Mouse (Mus musculus) midbrain, postnatal 0 days (tissue): Measurements from ENCODE around the gene Txk. TPM values are rescaled to one million over a fixed set of nuclear protein-coding genes. Genes with fewer than 3 reads are reported as not detected.

Source experiments
- ATAC-seq: fragments of 200-750 bp; cut with Nextera tagmentation; 2 replicates; pipeline ENCODE4 v1.8.0; 2017; ENCODE audit warnings: moderate number of reproducible peaks, mild to moderate bottlenecking, moderate TSS enrichment, moderate library complexity; ENCODE audit not compliant: low FRiP score
- DNase-seq: peaks from one replicate; pipeline ENCODE4 v3.0.0-alpha.2; 2015; ENCODE audit warnings: low spot score
- H3K27ac ChIP-seq: fragments of 300-500 bp; sonication (generic); 2 replicates; pipeline ENCODE4 v1.5.1; 2014; ENCODE audit warnings: low read depth, mild to moderate bottlenecking, low read length, mixed read lengths
- H3K27me3 ChIP-seq: fragments of 300-500 bp; sonication (generic); 2 replicates; pipeline ENCODE4 v1.6.1; 2014; ENCODE audit warnings: low read length, control low read depth, mixed read lengths; ENCODE audit not compliant: insufficient read depth
- H3K36me3 ChIP-seq: fragments of 300-500 bp; sonication (generic); 2 replicates; pipeline ENCODE4 v1.6.1; 2014; ENCODE audit warnings: low read length, control low read depth, mixed read lengths; ENCODE audit not compliant: insufficient read depth
- H3K4me1 ChIP-seq: fragments of 300-500 bp; sonication (generic); 2 replicates; pipeline ENCODE4 v1.6.1; 2014; ENCODE audit warnings: mild to moderate bottlenecking, control low read depth, antibody characterized with exemption, low read length, mixed read lengths; ENCODE audit not compliant: insufficient read depth
- H3K4me2 ChIP-seq: fragments of 300-500 bp; sonication (generic); 2 replicates; pipeline ENCODE4 v1.6.1; 2014; ENCODE audit warnings: low read depth, mild to moderate bottlenecking, low read length, mixed read lengths; ENCODE audit not compliant: poor library complexity, severe bottlenecking
- H3K4me3 ChIP-seq: fragments of 300-500 bp; sonication (generic); 2 replicates; pipeline ENCODE4 v1.5.1; 2014; ENCODE audit warnings: low read depth, mild to moderate bottlenecking, low read length, moderate library complexity
- H3K9ac ChIP-seq: fragments of 300-500 bp; sonication (generic); replicated peaks from 2 replicates; pipeline ENCODE4 v1.6.1; 2014; ENCODE audit warnings: mild to moderate bottlenecking, low read length, moderate library complexity, mixed read lengths; ENCODE audit not compliant: poor library complexity, severe bottlenecking
- H3K9me3 ChIP-seq: fragments of 300-500 bp; sonication (generic); 2 replicates; pipeline ENCODE4 v1.6.1; 2016; ENCODE audit warnings: low read length, control low read depth
- CTCF ChIP-seq: IDR thresholded peaks from 2 replicates; pipeline ENCODE4 v1.5.1; 2016; ENCODE audit warnings: antibody characterized with exemption, mild to moderate bottlenecking
- WGBS: fragments of 180-500 bp; shearing (Covaris S2); extraction: QIAGEN DNeasy Blood & Tissue Kit; methylation state at CpG from one replicate; pipeline ENCODE4 v1.1.7; 2014; 5-methylcytosine and 5-hydroxymethylcytosine counted together
- polyA plus RNA-seq: library from polyadenylated mRNA; unstranded; fragments of >200 nt; fragmentation: Nextera tagmentation; extraction: Ambion mirVana; gene quantifications from 2 replicates; pipeline ENCODE4 v1.2.1, GENCODE M21; 2015
- total RNA-seq: library from RNA; depleted of rRNA; stranded (reverse); fragments of >200 nt; gene quantifications from 2 replicates; pipeline ENCODE4 v1.2.3, GENCODE M21; 2014

Txk gene
- total and polyA plus RNA-seq, 2 experiments from 2014 or later: 0.05 to 0.14 TPM

DNA sequence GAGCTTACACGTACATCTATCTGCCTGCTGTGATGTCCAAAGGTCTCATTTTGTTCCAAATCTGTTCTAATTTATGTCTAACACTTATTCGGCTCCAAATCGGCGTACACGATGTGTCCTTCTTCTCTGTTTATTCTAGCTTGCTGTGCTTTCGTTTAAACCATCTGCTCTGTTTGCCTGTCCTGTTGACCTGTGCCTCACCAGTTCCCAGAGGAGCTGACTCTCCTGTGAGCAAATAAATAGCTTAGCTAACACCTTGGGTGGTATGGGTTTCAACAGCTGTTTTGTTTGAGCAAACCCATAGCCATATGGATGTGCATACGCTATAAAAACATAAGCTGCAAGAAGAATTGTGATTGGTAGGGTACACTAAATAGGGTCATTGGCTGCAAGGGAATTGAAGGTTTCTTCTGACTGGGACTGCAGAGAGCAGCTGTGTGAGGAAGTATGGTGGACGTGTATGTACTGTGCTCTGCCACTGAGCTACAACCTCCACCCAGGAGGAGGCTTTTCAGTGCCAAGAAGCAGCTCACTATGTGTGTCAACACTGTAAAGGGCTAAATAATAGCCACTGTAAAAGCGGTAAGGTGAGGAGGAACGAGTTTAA, 99.4 kb downstream of the Txk start:
- Histone ChIP-seq H3K27ac (no peak overlapping the region), H3K4me2 (no peak overlapping the region), H3K36me3 (no peaks in the 10 kb centered on the region), H3K4me1 (no peaks in the 10 kb centered on the region), H3K9ac (no peak overlapping the region), H3K9me3 (no peaks in the 10 kb centered on the region), H3K27me3 (0 out of 2 replicates have a peak, but pooled peaks cover under 1% of the 10 kb centered on the region), H3K4me3 (no peak overlapping the region)
- no peak for DNase-seq
- TF ChIP-seq CTCF: no peak
- ATAC-seq: no peak
- 73% methylated on average over 10 of the region's 10 CpGs for WGBS

DNA sequence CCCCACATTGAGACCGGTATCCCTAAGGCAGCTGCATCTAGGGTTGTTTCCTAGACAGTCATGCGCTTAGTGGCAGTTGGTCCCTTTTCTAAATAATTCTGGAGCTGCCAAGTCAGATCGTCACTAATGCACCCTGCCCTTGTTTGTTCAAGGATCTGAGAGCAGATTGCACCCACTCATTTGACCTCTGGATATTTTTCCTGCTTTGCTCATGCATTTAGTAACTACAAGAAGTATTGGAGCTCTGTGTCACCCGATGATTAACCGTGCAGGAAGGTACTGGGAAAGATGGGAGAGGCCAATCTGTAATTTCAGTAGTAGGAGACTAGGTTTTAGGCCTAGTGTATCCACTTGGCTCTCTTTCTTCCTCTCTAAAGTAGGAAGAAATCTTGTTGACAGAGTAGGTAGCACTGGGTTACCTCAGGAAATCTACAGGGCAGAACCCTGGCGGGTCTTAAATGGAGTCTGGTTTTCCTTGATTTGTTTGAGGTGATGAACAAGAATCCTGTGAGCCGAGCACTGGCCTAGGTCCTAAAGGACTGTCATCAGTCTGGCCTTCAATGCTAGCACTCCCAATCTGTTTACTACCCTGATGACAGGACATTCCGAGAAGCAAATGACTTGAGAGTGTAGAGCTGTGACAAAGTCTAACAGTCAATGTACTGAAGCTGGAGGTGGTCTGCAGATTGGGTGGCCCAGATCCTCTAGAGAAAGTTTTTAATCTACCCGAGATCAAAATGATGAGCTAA, 103.4 kb downstream of the Txk start:
- Histone ChIP-seq H3K4me2 (no peak overlapping the region), H3K27me3 (peaks cover 13% of the 10 kb centered on the region; the same call in 1 of the 2 replicates), H3K9me3 (no peaks in the 10 kb centered on the region), H3K4me1 (no peaks in the 10 kb centered on the region), H3K9ac (no peak overlapping the region), H3K36me3 (no peaks in the 10 kb centered on the region), H3K27ac (no peak overlapping the region), H3K4me3 (no peak overlapping the region)
- WGBS: 87% methylated on average over 9 of the region's 9 CpGs
- no peak for TF ChIP-seq CTCF
- DNase-seq: no peak
- no peak for ATAC-seq

DNA sequence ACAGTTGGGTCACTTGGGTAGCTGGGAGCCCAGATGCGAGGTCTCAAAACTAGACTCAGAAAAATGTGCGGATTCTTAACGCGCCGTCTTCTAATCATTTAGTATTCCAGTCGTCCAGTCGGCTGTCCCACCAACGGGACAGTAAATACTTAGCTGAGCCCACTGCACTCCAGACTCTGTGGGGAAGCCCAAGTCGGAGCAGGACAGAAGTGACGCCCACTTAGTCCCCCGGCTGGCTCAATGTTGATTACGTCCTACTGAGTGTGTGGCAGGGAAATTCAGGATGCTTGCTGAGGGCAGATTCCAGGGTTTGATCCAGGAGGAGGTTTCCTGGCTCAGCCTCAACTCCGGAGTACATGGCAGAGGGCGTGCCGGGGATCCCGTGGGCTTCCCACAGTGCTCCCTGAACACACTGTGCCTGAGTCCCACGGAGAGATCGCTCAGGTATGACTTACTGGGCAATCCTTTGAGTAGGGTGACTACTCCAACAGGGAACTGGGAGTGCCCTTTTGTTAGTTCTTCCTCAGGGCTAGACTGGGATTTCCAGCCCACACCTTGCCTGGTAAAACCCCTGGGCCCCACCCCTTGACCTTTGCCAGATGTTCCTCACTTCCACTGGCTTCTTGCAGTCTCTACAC, 104.5 kb downstream of the Txk start:
- 10% methylated on average over 18 of the region's 18 CpGs for WGBS
- H3K4me2 ChIP-seq: peak overlapping the region; percentile 84
- no peak overlapping the region for H3K27ac ChIP-seq
- H3K4me1 ChIP-seq: no peaks in the 10 kb centered on the region
- H3K4me3 ChIP-seq: peak overlapping the region; percentile 45
- H3K36me3 ChIP-seq: no peaks in the 10 kb centered on the region
- ATAC-seq (no peak), DNase-seq (no peak)
- H3K27me3 ChIP-seq: peaks cover 13% of the 10 kb centered on the region; the same call in 1 of the 2 replicates
- no peaks in the 10 kb centered on the region for H3K9me3 ChIP-seq
- H3K9ac ChIP-seq: peak overlapping the region; percentile 46; the same call in 1 of the 2 replicates
- no peak for TF ChIP-seq CTCF

DNA sequence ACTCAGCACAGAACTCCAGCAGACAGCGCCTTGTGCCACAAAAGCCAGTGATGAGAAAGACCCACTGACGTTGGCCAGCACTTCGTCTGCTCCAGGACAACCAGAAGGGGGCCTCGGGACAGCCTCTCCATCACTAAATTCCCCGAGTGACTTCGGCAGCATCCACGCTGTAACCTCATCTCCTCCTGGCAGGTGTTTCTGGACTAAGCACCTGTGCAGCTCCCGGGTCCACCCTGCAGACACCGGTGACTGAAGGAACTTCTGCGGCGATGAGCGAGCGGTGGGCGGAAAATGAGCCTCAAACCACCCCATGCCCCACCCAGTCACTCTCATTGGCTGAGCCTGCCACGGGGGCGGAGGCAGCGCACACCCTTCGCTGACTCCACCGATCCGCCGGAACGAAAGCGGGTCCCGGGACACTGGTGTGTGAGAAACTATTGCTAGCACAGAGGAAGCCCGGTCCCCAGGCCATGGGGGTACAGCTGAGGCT, 105.1 kb downstream of the Txk start, which contains the start of gene Nipal1:
Nipal1 (plus strand) TSS at position 378 of the 490 bp plus-strand sequence.
- no peaks in the 10 kb centered on the region for H3K4me1 ChIP-seq
- ATAC-seq (peak; percentile 87), DNase-seq (peak; percentile 54)
- peak within 1 kb of the TSS; percentile 46; the same call in 1 of the 2 replicates for H3K9ac ChIP-seq
- H3K4me3 ChIP-seq: peak within 1 kb of the TSS; percentile 45
- H3K36me3 ChIP-seq: no peaks in the 10 kb centered on the region
- TF ChIP-seq CTCF: peak; percentile 31
- peaks cover 13% of the 10 kb centered on the region; the same call in 1 of the 2 replicates for H3K27me3 ChIP-seq
- 0% methylated on average over 25 of the region's 25 CpGs for WGBS
- H3K27ac ChIP-seq: no peak within 1 kb of the TSS
- no peaks in the 10 kb centered on the region for H3K9me3 ChIP-seq
- H3K4me2 ChIP-seq: peak within 1 kb of the TSS; percentile 84

DNA sequence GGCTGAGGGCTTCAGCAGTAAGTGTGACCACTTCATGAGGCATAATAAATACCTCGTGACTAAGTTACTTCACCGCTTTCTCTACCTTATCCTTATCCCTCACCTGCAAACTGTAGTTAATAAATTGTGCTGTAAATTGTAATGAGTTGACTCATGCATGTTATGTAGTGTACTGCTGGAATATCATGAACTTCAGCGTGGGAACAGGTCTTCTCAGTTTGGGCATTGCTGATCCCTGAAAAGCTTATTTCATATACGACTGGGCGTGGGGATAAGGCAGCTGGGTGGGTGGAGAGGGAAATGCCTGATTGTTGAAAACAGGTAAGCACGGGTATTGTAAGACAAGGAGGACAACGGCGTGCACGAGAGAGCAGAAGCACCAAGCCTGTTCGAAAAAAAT, 105.6 kb downstream of the Txk start:
- DNase-seq (no peak), ATAC-seq (no peak)
- TF ChIP-seq CTCF: no peak
- Histone ChIP-seq H3K36me3 (no peaks in the 10 kb centered on the region), H3K27ac (no peak overlapping the region), H3K4me2 (peak overlapping the region; percentile 84), H3K9ac (no peak overlapping the region), H3K4me1 (no peaks in the 10 kb centered on the region), H3K9me3 (no peaks in the 10 kb centered on the region), H3K4me3 (peak overlapping the region; percentile 45), H3K27me3 (peaks cover 13% of the 10 kb centered on the region; the same call in 1 of the 2 replicates)
- WGBS: 25% methylated on average over 10 of the region's 10 CpGs
